Mouse (Mus musculus) ES-E14 (cell line): ENCODE measurements around the gene Ap3d1. TPM values are rescaled to one million over a fixed set of nuclear protein-coding genes. Genes with fewer than 3 reads are reported as not detected.
A peak's percentile ranks its signal among the peaks of the same experiment; 100 is the strongest.

ENCODE experiments used
- DNase-seq: peaks from one replicate; pipeline ENCODE4 v3.0.0-alpha.2; 2013; ENCODE audit warnings: low read depth, low spot score
- H3K27ac ChIP-seq: 2 replicates; pipeline ENCODE4 v1.5.1; 2012; ENCODE audit warnings: low read depth, mild to moderate bottlenecking, low read length, moderate library complexity, mixed read lengths; ENCODE audit not compliant: poor library complexity, insufficient read depth, severe bottlenecking
- H3K36me3 ChIP-seq: 2 replicates; pipeline ENCODE4 v1.6.1; 2012; ENCODE audit warnings: mild to moderate bottlenecking, low read length, moderate library complexity, mixed read lengths; ENCODE audit not compliant: control insufficient read depth, poor library complexity, insufficient read depth, severe bottlenecking
- H3K4me1 ChIP-seq, 2 experiments: fragments of 150-350 bp in 1 of 2; sonication (generic) in 1 of 2; 2 replicates each; pipeline ENCODE4 v1.6.1; 2012; ENCODE audit warnings: low read length in 2 of 2, mild to moderate bottlenecking in 1 of 2, mixed read lengths in 1 of 2; ENCODE audit not compliant: control insufficient read depth in 2 of 2, insufficient read depth in 2 of 2, poor library complexity in 1 of 2
- H3K4me3 ChIP-seq, 2 experiments: fragments of 150-350 bp in 1 of 2; sonication (generic) in 1 of 2; 2 replicates each; pipeline ENCODE4 v1.5.1; 2012; ENCODE audit warnings: low read length in 2 of 2, low read depth in 1 of 2, mild to moderate bottlenecking in 1 of 2, mixed read lengths in 1 of 2; ENCODE audit not compliant: insufficient read depth in 1 of 2, poor library complexity in 1 of 2, severe bottlenecking in 1 of 2
- H3K9ac ChIP-seq: 2 replicates; pipeline ENCODE4 v1.6.1; 2012; ENCODE audit warnings: low read depth, mild to moderate bottlenecking, low read length, mixed read lengths; ENCODE audit not compliant: poor library complexity, insufficient read depth, severe bottlenecking
- H3K9me3 ChIP-seq: fragments of 150-350 bp; sonication (generic); 2 replicates; pipeline ENCODE4 v1.6.1; 2012; ENCODE audit warnings: low read depth, mild to moderate bottlenecking, low read length; ENCODE audit not compliant: control insufficient read depth, insufficient read depth
- CHD2 ChIP-seq: IDR thresholded peaks from 2 replicates; pipeline ENCODE4 v1.6.1; 2014; ENCODE audit warnings: mild to moderate bottlenecking, low read depth, low read length, inconsistent platforms
- HCFC1 ChIP-seq: IDR thresholded peaks from 2 replicates; pipeline ENCODE4 v1.6.1; 2012; ENCODE audit warnings: low read length, inconsistent platforms, borderline replicate concordance; ENCODE audit not compliant: insufficient read depth
- MAFK ChIP-seq: IDR thresholded peaks from 2 replicates; pipeline ENCODE4 v1.6.1; 2014; ENCODE audit warnings: mild to moderate bottlenecking, low read depth, low read length, inconsistent platforms; ENCODE audit not compliant: insufficient read depth
- ZC3H11A ChIP-seq: IDR thresholded peaks from 2 replicates; pipeline ENCODE4 v1.6.1; 2012; ENCODE audit warnings: low read depth, mild to moderate bottlenecking, inconsistent platforms, low read length, borderline replicate concordance
- ZNF384 ChIP-seq: IDR thresholded peaks from 2 replicates; pipeline ENCODE4 v1.6.1; 2012; ENCODE audit warnings: low read depth, low read length, inconsistent platforms
- in situ Hi-C, 2 experiments: fragments of 600-800 bp; cut with MboI; formaldehyde crosslinking; loops; one replicate each; pipeline ENCODE4 v1.15.1; 2025; ENCODE audit warnings: low sequenced_read_pairs in 2 of 2, inconsistent platforms in 1 of 2; ENCODE audit not compliant: unreplicated experiment in 2 of 2
- total RNA-seq: library from RNA; depleted of rRNA; stranded (reverse); fragments of 300-350 nt; gene quantifications from 2 replicates; pipeline ENCODE4 v1.2.3, GENCODE M21; 2012

Ap3d1 gene
- total RNA-seq, 1 experiment: 74.8 TPM

DNA sequence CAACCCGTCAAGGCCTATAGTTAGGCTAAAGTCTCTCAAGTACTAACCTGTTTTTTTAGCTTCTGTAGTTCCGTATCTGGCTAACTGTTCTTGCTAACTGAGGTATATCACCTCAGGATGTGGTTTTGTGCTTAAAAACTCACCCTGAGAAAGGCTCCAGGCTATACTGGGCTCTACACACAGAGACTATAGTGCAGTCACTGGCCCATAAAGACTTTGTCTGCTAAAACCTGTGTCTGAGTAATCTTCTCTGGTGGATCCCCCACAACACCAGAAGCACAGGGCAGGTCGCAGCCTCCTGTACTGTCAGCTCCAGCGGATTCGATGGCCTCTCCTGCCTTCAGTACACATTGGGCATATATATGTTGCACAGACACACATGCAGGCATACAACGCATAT, 60.1 kb downstream of the Ap3d1 start:
- in situ Hi-C loops: no loop called here
- no peak overlapping the region for H3K9ac ChIP-seq
- H3K9me3 ChIP-seq: no peaks in the 10 kb centered on the region
- DNase-seq: no peak
- H3K27ac ChIP-seq: no peak overlapping the region
- H3K36me3 ChIP-seq: peaks cover 7% of the 10 kb centered on the region; the same call in 1 of the 2 replicates
- TF ChIP-seq ZNF384 (no peak), MAFK (no peak), HCFC1 (no peak), ZC3H11A (no peak), CHD2 (no peak)
- no peak overlapping the region for H3K4me3 ChIP-seq
- H3K4me1 ChIP-seq: peaks cover 4 to 20% of the 10 kb centered on the region in 2 experiments

DNA sequence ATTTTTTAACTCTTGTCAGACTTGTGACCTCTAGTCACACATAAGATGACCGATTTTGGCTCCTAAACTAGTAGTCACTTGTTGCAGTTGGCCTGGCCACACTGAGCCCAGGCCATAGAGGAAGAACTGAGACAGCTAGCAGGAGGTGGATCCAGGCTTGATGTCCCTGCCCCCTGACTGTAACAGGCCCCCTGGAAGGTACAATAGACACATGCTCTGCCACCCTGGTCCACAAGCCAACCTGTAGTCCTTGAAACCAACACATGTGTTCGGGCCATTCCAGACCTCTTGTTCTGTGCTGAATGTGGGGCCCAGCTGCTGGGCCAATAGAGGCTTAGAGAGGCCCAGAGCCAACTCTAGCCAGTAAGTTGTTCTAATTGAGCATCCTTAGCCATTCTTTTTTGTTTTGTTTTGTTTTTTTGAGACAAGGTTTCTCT, 61.8 kb downstream of the Ap3d1 start:
- TF ChIP-seq MAFK (no peak), ZC3H11A (no peak), ZNF384 (no peak), CHD2 (no peak)
- H3K27ac ChIP-seq: no peak overlapping the region
- in situ Hi-C loops: no loop called here

DNA sequence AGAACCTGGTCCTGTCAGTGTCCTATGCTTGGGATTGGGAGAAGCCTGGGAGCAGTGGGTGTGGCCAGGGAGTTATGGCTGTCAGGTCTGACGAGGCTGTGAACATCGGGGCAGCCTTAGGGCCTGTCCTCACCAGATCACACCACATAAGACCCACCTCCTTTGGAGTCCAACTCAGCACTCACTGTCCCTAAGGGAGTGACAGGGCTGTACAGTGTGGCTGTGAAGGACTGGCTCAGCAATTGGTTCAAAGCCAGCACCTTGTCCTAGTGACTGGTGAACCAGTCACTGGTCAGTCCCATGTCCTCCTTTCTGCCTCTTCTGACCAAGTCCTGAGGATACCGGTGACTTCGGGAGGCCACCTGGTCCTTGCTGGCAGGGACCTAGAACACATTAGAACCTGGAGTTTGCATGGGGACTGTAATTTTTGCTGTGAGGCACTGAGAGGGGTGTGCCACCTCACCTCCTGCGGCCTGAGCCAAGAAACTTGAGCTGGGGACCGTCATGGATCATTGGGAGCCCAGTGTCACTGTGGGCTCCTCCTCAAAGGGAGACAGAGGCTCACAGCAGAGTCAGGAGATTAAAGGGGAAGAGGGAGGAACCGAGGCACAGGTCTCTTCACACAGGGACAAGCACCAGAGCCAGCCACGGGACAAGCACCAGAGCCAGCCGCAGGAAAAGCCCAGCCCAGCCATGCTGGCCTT, 62.4 kb downstream of the Ap3d1 start:
- Histone ChIP-seq H3K9ac (no peak overlapping the region), H3K4me3 (no peak overlapping the region), H3K27ac (0 out of 2 replicates have a peak overlapping the region, but pooled peaks have one; percentile 6), H3K4me1 (peaks cover 9 to 24% of the 10 kb centered on the region in 2 experiments), H3K9me3 (no peaks in the 10 kb centered on the region), H3K36me3 (no peaks in the 10 kb centered on the region)
- DNase-seq: no peak
- in situ Hi-C loops: no loop called here
- TF ChIP-seq ZNF384 (no peak), HCFC1 (no peak), MAFK (no peak), CHD2 (no peak), ZC3H11A (no peak)

More for the DNA sequence above, 61.8 kb downstream of the Ap3d1 start:
- H3K9me3 ChIP-seq: no peaks in the 10 kb centered on the region
- no peak overlapping the region for H3K4me3 ChIP-seq
- no peaks in the 10 kb centered on the region for H3K36me3 ChIP-seq
- H3K9ac ChIP-seq: no peak overlapping the region
- peaks cover 6 to 20% of the 10 kb centered on the region in 2 experiments for H3K4me1 ChIP-seq
- no peak for DNase-seq

DNA sequence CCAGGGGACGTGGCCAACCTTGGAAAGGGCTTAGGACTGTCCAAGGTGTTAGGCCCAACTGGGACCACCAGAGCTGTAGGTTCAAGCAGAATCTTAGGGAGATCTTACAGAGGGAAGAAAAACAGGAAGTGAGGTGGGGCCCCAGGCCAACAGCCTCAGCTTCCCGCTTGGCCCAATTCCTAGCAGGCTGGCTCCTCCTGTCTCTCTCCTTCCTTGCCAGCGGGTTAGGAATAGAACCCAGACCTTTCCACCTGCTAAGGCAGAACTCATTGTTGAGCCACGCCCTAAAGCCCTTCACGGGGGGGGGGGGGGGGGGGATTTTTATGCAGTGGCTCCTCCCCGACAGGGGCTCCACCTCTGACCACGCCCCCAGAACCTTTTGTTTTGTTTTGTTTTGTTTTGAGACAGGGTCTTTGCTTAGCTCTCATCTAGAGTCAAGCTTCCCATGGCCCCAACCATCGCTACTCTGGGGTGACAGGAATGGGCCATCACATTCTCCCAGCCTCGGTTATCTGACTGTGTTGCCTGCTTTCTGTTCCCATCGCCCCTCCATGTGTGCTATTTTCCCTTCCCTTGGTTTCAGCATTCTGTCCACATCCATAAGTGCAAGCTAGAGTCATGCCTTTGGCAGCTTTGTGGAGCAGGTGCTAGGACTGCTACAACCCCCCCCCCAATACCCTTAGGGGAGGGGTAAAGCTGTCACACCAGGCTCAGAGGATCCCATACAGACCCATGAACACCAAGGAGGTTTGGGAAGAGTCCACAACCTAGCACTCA, 63.3 kb downstream of the Ap3d1 start:
- in situ Hi-C loops: no loop called here

More for the DNA sequence above, 63.3 kb downstream of the Ap3d1 start:
- TF ChIP-seq CHD2 (no peak), ZNF384 (no peak), HCFC1 (no peak), ZC3H11A (no peak), MAFK (no peak)
- Histone ChIP-seq H3K9ac (peak overlapping the region; percentile 10; the same call in 1 of the 2 replicates), H3K4me1 (peaks cover 9 to 31% of the 10 kb centered on the region in 2 experiments), H3K36me3 (peaks cover 2% of the 10 kb centered on the region; the same call in 1 of the 2 replicates), H3K27ac (peak overlapping the region; percentile 6; the same call in 1 of the 2 replicates), H3K4me3 (no peak overlapping the region), H3K9me3 (no peaks in the 10 kb centered on the region)
- DNase-seq: no peak
